Mouse (Mus musculus): ENCODE measurements at regions not wholly inside any gene's neighbourhood (a gene's known extent, or its start where the extent isn't known, plus 50 kb on each side); places are given as distances from the start of the nearest gene placed in this dataset.

GRCm38 (mm10) chr4:66622650-66623394 lies 204.6 kb upstream of the Tlr4 start:
- DNase-seq (ENCODE audit: low read depth, low spot score) = no peak

- no peak for DNase-seq (ENCODE audit: low read depth, low spot score)
These were observed 208.5 kb upstream of the Tlr4 start for GRCm38 (mm10) chr4:66618811-66619440.

GRCm38 (mm10) chr4:66617743-66618736 lies 209.3 kb upstream of the Tlr4 start:
- no peak for DNase-seq (ENCODE audit: low read depth, low spot score)

- DNase-seq (ENCODE audit: low read depth, low spot score) = no peak
These were observed 210.3 kb upstream of the Tlr4 start for GRCm38 (mm10) chr4:66617101-66617500.

GRCm38 (mm10) chr4:66604849-66605248 lies 200.4 kb upstream of the Astn2 start:
- no peak for DNase-seq (ENCODE audit: low read depth, low spot score)

GRCm38 (mm10) chr4:66598737-66599136 lies 194.3 kb upstream of the Astn2 start:
- DNase-seq (ENCODE audit: low read depth, low spot score) = no peak

- DNase-seq (ENCODE audit: low read depth, low spot score) = no peak
These were observed 182.2 kb upstream of the Astn2 start for GRCm38 (mm10) chr4:66586647-66587046.

- no peak for DNase-seq (ENCODE audit: low read depth, low spot score)
These were observed 181.8 kb upstream of the Astn2 start for GRCm38 (mm10) chr4:66586166-66586565.

GRCm38 (mm10) chr4:66556936-66557335 lies 152.5 kb upstream of the Astn2 start:
- peak; percentile 22 for DNase-seq (ENCODE audit: low read depth, low spot score)

- no peak for DNase-seq (ENCODE audit: low read depth, low spot score)
These were observed 146.1 kb upstream of the Astn2 start for GRCm38 (mm10) chr4:66550306-66551104.

- DNase-seq (ENCODE audit: low read depth, low spot score) = no peak
These were observed 138.5 kb upstream of the Astn2 start for GRCm38 (mm10) chr4:66542833-66543436.

GRCm38 (mm10) chr4:66524456-66524855 lies 120.0 kb upstream of the Astn2 start:
- DNase-seq (ENCODE audit: low read depth, low spot score) = no peak

GRCm38 (mm10) chr4:66523886-66524245 lies 119.5 kb upstream of the Astn2 start:
- peak; percentile 26 for DNase-seq (ENCODE audit: low read depth, low spot score)

- peak; percentile 36 for DNase-seq (ENCODE audit: low read depth, low spot score)
These were observed 119.0 kb upstream of the Astn2 start for GRCm38 (mm10) chr4:66523238-66523885.

- DNase-seq (ENCODE audit: low read depth, low spot score) = no peak
These were observed 117.8 kb upstream of the Astn2 start for GRCm38 (mm10) chr4:66522097-66522809.

GRCm38 (mm10) chr4:66520796-66521195 lies 116.4 kb upstream of the Astn2 start:
- DNase-seq (ENCODE audit: low read depth, low spot score) = no peak

GRCm38 (mm10) chr4:66515815-66516214 lies 111.4 kb upstream of the Astn2 start:
- no peak for DNase-seq (ENCODE audit: low read depth, low spot score)

GRCm38 (mm10) chr4:66483496-66483895 lies 79.1 kb upstream of the Astn2 start:
- DNase-seq (ENCODE audit: low read depth, low spot score) = no peak

GRCm38 (mm10) chr4:66482495-66483291 lies 78.3 kb upstream of the Astn2 start:
- DNase-seq (ENCODE audit: low read depth, low spot score) = peak; percentile 70
